Mouse (Mus musculus): ENCODE data around the gene Cul1.

DNA sequence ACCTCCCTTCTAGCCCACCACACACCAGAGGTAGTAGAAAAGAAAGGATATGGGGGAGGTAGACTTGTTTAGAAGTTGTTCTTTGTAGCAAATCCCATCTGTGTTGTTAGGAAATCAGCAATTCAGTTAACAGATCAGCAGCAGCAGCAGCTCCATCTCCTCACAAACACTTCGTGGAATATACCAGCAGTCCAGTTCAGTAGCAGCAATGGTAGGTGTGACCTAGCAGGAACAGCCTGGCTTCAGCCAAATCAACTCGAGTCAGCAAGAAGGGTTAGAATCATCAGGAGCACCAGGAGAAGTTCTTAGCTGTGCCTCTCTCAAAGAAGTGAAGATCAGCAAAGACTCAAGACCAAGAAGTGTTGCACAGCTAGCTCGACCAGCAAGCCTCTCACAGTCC, 34.5 kb upstream of the Cul1 start:
- no peak for TF ChIP-seq GATA1 (IDR thresholded peaks at IDR 0.05; ENCODE audit: borderline replicate concordance, low read length)
- TF ChIP-seq FLI1 (IDR thresholded peaks at IDR 0.05; ENCODE audit: low read length) = no peak
